ENCODE assay signal across 2 mouse cellular contexts in genomic region chr15:95513306-95513705, GRCm38 (mm10). TPM values are rescaled to one million over a fixed set of nuclear protein-coding genes. Genes with fewer than 3 reads are reported as not detected.
"Had no signal": no experiment of that assay in that cellular context is flagged by ENCODE, and none has a peak within 500 bp of the region (broad histone marks: within the 10 kb centered on the region; RNA-seq: fewer than 3 reads in every experiment).

No protein-coding gene starts in this region.

RNA-seq across cellular contexts. Expression of gene Nell2, which starts 15.1 kb away (rescaled TPM):
- total RNA-seq: heart, postnatal 25 days; hematopoietic stem cell, adult 5-6 weeks had no signal
